Mouse (Mus musculus): ENCODE results near the gene Msmb.

Msmb gene

DNA sequence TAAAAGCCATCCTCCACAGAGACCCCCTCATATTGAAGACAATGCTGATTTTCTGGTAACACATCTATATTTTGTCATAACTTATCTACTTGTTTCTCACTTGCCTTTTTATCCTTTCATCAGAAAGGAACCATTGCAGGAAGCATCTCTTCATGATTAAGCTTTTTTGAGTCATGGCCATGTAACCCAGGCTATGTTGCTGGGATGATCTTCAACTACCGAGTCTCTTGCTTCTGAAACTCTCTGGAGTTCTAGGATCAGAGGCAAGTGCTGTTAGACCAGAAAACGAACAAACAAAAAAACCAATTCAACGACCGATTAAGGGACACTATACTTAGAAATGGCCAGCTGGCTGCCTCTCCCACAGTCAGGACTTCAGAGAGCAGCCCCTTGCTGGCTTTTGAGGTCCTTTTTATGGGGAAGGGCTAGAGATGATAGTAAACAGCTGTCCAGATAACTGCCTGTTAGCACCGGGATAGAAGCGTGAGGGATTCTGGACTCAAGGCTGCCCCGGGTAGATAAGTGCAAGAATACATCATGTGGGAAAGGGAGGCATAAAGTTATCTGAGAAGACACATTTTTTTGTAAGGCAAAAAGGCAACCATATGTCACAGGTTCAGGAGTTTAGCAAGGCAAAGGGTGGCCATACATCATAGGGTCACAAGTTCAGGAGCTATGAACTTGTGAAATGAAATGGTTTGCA lies 4.1 kb downstream of the Msmb start:
- no peak for DNase-seq (ENCODE audit: low read depth, low spot score)

DNA sequence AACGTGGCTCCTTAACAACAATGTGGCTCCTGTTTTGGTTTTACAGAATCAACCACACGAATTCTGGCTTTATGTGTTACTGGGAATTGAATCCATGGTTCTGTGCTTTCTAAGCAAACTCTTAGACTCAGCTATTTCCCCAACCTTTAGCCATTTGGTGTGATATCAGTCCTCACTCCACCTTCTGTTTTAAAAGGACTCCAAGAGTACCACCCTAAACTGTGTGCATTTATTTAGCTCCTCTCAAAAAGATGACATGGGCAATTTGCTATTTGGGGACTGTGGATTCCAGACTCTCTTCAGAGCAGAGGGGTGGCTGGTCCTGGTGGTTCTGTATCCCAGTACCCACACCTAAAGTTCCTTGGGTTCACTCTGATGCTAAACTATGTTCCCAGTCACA lies 4.8 kb downstream of the Msmb start:
- no peak for DNase-seq (ENCODE audit: low read depth, low spot score)

DNA sequence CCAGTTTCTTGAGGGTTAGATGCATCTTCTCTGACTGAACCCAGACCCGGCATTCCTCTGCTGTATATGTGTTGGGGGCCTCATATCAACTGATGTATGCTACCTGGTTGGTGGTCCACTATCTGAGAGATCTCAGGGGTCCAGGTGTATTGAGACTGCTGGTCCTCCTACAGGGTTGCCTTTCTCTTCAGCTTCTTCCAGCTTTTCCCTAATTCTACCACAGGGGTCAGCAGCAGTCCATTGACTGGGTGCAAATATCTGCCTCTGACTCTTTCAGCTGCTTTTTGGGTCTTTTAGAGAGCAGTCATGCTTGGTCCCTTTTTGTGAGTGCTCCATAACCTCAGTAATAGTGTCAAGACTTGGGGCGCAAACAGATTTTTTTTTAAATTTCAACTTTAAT lies 9.0 kb downstream of the Msmb start:
- no peak for DNase-seq (ENCODE audit: low read depth, low spot score)

DNA sequence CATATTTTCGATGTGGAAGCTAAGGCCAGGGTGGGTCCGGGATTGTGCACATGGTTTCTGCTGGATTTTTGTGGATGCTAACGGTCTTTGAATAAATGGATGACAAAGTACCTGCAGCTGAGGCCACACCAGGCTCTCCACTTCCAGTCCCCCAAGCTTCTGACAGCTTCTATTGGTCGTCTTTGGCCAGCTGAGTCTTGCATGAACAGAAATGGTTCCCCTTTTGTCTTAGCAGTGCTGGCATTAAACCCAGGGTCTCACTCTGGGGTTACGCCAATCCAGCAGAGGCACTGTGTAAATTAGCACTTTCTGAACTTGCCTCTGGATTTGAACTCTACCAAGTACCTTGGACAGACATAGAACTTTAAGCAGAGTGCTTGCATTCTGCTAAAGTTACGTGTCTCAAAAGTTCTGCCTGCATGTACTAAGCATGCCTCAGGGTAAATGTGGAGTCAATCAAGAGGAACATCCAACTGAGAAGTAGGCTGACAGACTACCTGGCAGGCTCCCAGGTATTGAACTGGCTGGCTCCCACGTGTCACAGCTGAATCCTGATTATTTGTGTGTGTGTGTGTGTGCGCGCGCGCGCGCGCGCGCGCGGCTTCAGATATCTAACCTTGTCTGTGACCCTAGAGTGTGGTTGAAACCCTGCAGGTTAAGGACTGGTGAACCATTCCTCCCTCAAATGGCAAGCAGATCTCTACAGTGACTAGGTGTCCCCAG lies 10.6 kb downstream of the Msmb start:
- no peak for DNase-seq (ENCODE audit: low read depth, low spot score)

DNA sequence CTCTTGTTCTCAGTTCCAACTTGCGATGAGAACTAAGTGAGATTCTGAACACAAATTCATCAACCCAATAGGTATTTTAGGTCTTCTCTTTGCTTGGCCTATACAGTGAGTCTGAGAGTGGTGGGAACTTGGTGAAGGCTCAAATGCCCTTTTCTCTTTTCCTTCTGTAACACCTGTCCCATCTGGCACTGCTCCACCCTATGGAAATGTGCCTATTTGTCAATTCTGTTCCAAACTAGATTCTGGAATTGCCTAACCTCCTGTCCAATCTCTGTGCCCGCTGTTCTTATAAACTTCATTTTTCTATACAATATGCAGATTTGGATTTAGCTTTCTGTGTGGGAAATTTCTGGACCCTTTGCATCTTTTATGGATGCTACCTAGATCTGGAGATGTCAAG lies 11.3 kb downstream of the Msmb start:
- no peak for DNase-seq (ENCODE audit: low read depth, low spot score)

DNA sequence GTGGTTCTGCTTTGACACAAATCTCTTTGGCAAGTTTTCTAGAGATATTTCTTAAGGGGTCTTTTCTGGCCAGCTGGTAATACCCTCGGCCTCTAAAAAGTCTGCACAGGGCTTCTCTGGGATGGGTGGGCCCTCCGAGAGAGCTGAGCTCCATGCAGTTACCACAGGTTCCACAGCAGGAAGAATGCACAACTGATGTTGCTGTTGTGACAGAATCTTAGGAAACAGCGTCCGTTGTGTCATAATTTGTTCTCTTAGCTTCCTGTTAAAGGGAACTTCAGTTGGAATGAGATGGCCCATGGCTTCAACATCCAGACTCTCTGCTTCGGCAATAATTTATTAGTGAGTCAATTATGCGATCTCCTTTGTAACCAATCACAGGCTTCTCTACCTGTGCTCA lies 12.9 kb downstream of the Msmb start:
- DNase-seq (ENCODE audit: low read depth, low spot score) = no peak

- DNase-seq (ENCODE audit: low read depth, low spot score) = peak; percentile 90
Measured at GRCm38 (mm10) chr14:32159150-32159670, 17.4 kb downstream of the Msmb start.

DNA sequence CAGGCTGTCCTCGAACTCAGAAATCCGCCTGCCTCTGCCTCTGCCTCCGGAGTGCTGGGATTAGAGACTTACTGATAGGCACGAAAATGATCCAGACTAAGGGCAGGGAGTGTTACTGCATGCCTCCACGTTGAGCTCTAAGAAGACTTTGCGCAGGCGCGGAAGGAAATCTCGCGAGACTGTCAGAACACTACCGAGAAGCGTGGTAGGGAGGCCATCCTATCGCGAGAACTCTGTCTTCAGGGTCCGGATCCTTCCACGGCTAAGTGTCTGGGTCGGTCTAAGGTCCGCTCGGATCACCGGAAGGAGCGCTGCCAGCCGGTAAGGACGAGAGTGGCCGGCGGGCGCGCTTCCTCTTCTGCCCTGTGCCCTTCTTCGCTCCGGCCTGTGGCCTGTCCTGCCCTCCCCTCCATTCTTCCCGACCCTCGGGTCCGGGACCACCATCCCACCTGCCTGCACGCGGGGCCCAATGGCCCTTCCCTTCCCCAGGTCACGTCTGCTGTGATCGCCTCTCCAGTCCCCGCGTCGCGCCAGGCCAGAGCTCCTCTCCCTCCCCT lies 17.9 kb downstream of the Msmb start, which contains the start of gene Ncoa4:
Gene Ncoa4 (plus strand): TSS at position 176 of the 557 bp plus-strand sequence.
- peak; percentile 98 for DNase-seq (ENCODE audit: low read depth, low spot score)

DNA sequence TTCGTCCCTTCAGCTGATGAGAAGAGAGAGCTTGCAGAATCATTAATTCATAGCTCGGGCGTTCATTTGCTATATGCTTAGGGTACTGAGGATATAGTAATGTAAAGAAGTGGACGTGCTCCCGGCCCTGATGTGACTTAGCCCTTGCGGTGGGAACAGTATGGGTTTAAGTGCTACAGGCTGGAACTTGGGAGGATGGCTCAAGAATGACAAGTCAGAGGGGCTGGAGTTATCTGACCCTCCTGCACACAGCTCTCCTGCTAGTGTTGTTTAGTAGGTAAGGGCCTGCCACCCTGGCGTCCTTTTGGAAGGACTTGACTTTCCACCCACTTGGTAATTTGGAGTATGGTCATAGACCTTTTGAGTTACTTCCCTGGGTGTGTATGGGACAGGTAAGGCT lies 18.7 kb downstream of the Msmb start:
- no peak for DNase-seq (ENCODE audit: low read depth, low spot score)

GRCm38 (mm10) chr14:32161090-32161885 lies 19.5 kb downstream of the Msmb start:
- DNase-seq (ENCODE audit: low read depth, low spot score) = peak; percentile 46

DNA sequence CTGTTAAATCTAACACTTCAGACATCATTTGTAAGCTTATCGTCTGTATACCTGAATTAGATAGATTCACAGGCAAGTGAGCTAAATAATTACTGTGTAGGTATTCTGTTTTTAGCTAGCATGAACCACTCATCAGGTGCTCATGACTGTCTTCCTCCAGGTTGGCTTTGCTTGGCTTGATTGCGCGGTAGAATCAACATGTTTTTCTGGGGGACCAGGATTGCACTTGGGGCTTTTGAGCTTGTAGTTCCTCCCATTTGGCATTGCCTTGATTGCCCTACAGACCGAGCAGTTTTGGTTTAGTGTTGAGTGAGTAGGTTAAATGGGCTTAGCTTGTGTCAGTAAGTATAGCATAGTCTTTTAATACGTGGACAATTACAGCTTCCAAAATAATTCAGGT lies 20.4 kb downstream of the Msmb start:
- no peak for DNase-seq (ENCODE audit: low read depth, low spot score)

GRCm38 (mm10) chr14:32163203-32163888 lies 21.5 kb downstream of the Msmb start:
- no peak for DNase-seq (ENCODE audit: low read depth, low spot score)

DNA sequence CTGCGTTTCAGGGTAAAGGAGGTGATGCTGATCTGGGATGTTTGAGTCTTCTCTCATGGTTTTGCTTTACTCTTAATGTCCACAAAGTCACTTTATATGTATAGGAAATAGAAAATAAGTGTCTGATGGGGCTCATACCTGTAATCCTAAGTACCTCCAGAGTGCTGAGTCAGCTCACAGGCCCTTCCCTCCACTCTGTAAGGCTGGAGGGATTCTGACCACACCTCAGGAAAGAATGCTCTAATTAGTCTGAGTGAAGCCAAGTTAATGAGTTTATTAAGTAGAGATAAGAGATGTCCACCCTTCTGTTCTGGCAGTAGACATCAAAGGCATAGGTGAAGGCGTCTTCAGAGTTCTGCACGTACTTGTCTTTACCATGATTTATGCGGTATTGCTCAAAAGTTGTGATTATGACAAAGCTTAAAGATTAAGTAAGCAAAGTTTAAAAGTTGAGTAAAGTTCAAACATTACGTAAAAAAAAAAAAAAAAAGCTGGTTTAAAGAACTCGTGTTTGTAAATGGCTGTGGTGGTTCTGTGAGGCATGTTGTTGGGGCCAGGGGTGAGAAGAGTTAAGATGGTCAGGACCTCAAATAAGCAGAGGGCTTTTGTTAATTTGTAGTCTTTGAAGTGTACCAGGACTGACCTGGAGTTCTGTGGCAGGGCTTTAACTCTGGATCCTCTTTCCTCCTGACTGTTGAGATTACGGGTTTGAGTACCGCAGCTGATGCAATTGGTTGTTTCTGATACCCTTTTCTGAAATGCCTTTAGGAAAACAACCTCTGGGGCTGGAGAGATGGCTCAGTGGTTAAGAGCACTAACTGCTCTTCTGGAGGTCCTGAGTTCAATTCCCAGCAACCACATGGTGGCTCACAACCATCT lies 22.6 kb downstream of the Msmb start:
- DNase-seq (ENCODE audit: low read depth, low spot score) = no peak

- DNase-seq (ENCODE audit: low read depth, low spot score) = peak; percentile 96
Measured at GRCm38 (mm10) chr14:32165278-32166061, 23.6 kb downstream of the Msmb start.

- no peak for DNase-seq (ENCODE audit: low read depth, low spot score)
Measured at GRCm38 (mm10) chr14:32166062-32166441, 24.2 kb downstream of the Msmb start.

GRCm38 (mm10) chr14:32166840-32167239 lies 25.0 kb downstream of the Msmb start:
- no peak for DNase-seq (ENCODE audit: low read depth, low spot score)

DNA sequence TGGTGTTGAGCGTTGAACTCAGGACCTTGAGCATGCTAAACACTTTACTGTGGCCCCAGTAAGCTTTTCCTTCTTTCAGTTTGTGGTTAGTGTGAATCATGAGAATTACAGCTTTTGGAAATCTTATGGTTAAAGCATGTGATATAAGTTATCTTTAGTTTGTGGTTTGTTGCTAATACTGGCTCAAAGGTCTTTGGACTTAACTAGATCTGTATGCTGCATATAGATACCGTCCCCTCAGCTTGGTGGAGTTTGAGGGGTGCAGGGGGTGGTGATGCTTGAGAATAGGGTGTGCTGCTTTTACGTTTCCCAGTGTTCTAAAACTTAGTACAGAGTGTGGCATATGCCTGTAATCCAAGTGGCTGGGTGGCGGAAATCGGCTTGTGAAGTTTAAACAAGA lies 25.5 kb downstream of the Msmb start:
- no peak for DNase-seq (ENCODE audit: low read depth, low spot score)

- no peak for DNase-seq (ENCODE audit: low read depth, low spot score)
Measured at GRCm38 (mm10) chr14:32168653-32169231, 26.9 kb downstream of the Msmb start.

GRCm38 (mm10) chr14:32170137-32170536 lies 28.3 kb downstream of the Msmb start:
- no peak for DNase-seq (ENCODE audit: low read depth, low spot score)
